Mouse (Mus musculus) embryonic facial prominence, embryonic 11.5 days (tissue): Measurements from ENCODE around the gene Hbb-bh1. TPM values are rescaled to one million over a fixed set of nuclear protein-coding genes. Genes with fewer than 3 reads are reported as not detected.
"Not testable (repeated sequence)": the region's sequence is repeated elsewhere in the genome, so short reads cannot be mapped to it uniquely, and the experiment has no call there.

Source experiments
- ATAC-seq: fragments of 200-750 bp; cut with Nextera tagmentation; replicated peaks from 2 replicates; pipeline ENCODE4 v1.8.0; 2017; ENCODE audit warnings: low read depth; ENCODE audit not compliant: insufficient number of reproducible peaks, low FRiP score, low TSS enrichment
- DNase-seq: peaks from one replicate; pipeline ENCODE4 v3.0.0-alpha.2; 2015; ENCODE audit warnings: low spot score
- H3K27ac ChIP-seq: fragments of 300-500 bp; sonication (generic); replicated peaks from 2 replicates; pipeline ENCODE4 v1.5.1; 2014; ENCODE audit warnings: mild to moderate bottlenecking, low read depth, low read length, control low read depth
- H3K27me3 ChIP-seq: fragments of 300-500 bp; sonication (generic); 2 replicates; pipeline ENCODE4 v1.6.1; 2014; ENCODE audit warnings: mild to moderate bottlenecking, low read length, moderate library complexity, mixed read lengths; ENCODE audit not compliant: control insufficient read depth, insufficient read depth
- H3K36me3 ChIP-seq: fragments of 300-500 bp; sonication (generic); replicated peaks from 2 replicates; pipeline ENCODE4 v1.6.1; 2014; ENCODE audit warnings: low read depth, mild to moderate bottlenecking, low read length, moderate library complexity, mixed read lengths; ENCODE audit not compliant: control insufficient read depth, insufficient read depth
- H3K4me1 ChIP-seq: fragments of 300-500 bp; sonication (generic); 2 replicates; pipeline ENCODE4 v1.6.1; 2014; ENCODE audit warnings: low read length, mixed read lengths; ENCODE audit not compliant: control insufficient read depth, insufficient read depth
- H3K4me2 ChIP-seq: fragments of 300-500 bp; sonication (generic); 2 replicates; pipeline ENCODE4 v1.6.1; 2014; ENCODE audit warnings: low read depth, mild to moderate bottlenecking, control low read depth, low read length, moderate library complexity
- H3K4me3 ChIP-seq: fragments of 300-500 bp; sonication (generic); 2 replicates; pipeline ENCODE4 v1.5.1; 2014; ENCODE audit warnings: low read depth, low read length, control low read depth
- H3K9ac ChIP-seq: fragments of 300-500 bp; sonication (generic); replicated peaks from 2 replicates; pipeline ENCODE4 v1.6.1; 2014; ENCODE audit warnings: mild to moderate bottlenecking, control low read depth, low read length
- H3K9me3 ChIP-seq: fragments of 300-500 bp; sonication (generic); replicated peaks from 2 replicates; pipeline ENCODE4 v1.6.1; 2016; ENCODE audit warnings: mild to moderate bottlenecking, low read length, inconsistent platforms, mixed read lengths; ENCODE audit not compliant: control insufficient read depth
- WGBS: fragments of 180-500 bp; shearing (Covaris S2); extraction: QIAGEN DNeasy Blood & Tissue Kit; methylation state at CpG from one replicate; pipeline ENCODE4 v1.1.7; 2014; 5-methylcytosine and 5-hydroxymethylcytosine counted together
- polyA plus RNA-seq: library from polyadenylated mRNA; unstranded; fragments of >200 nt; fragmentation: Nextera tagmentation; extraction: Ambion mirVana; gene quantifications from 2 replicates; pipeline ENCODE4 v1.2.1, GENCODE M21; 2014

The Hbb-bh1 gene
- polyA plus RNA-seq, 1 experiment from 2014 or later: 2,335 TPM

GRCm38 (mm10) chr7:103860855-103861254, 17.9 kb upstream of the Hbb-bh1 start:
- peak; percentile 35 for DNase-seq
- H3K9me3 ChIP-seq: no peaks in the 10 kb centered on the region
- H3K9ac ChIP-seq: no peak overlapping the region
- WGBS: 52% methylated on average over 1 of the region's 1 CpGs
- no peaks in the 10 kb centered on the region for H3K36me3 ChIP-seq
- no peak overlapping the region for H3K4me3 ChIP-seq
- no peaks in the 10 kb centered on the region for H3K4me1 ChIP-seq
- ATAC-seq: no peak
- no peaks in the 10 kb centered on the region for H3K27me3 ChIP-seq
- no peak overlapping the region for H3K27ac ChIP-seq
- no peak overlapping the region for H3K4me2 ChIP-seq

DNA sequence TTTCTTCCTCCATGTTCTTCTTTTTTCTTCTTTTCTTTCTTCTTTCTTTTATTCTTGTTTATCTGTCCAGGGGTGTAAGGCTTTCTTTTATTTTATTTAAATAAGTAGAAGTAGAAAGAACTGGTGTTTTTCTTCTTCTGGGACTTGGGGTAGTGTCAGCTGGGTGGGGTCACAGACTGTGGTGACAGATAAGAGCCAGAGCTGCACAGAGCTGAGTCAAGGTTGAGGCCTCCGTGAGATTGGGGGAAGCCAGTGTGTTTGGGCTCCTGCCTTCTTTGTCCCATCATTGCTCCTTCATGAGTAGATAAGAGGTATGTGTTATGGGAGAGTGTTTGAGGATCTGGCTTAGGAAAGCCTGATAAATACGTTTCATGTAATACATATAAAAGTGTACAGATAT, 16.1 kb upstream of the Hbb-bh1 start:
- Histone ChIP-seq H3K4me1 (no peaks in the 10 kb centered on the region), H3K27me3 (no peaks in the 10 kb centered on the region), H3K27ac (no peak overlapping the region), H3K4me3 (no peak overlapping the region), H3K9ac (no peak overlapping the region), H3K36me3 (no peaks in the 10 kb centered on the region), H3K9me3 (no peaks in the 10 kb centered on the region), H3K4me2 (no peak overlapping the region)
- no peak for ATAC-seq
- WGBS: 77% methylated on average over 2 of the region's 2 CpGs
- DNase-seq: no peak

- 72% methylated on average over 1 of the region's 1 CpGs for WGBS
- ATAC-seq (no peak), DNase-seq (no peak)
- H3K27me3 ChIP-seq: no peaks in the 10 kb centered on the region
- no peak overlapping the region for H3K4me2 ChIP-seq
- H3K9me3 ChIP-seq: no peaks in the 10 kb centered on the region
- H3K9ac ChIP-seq: no peak overlapping the region
- no peaks in the 10 kb centered on the region for H3K36me3 ChIP-seq
- H3K4me3 ChIP-seq: no peak overlapping the region
- H3K27ac ChIP-seq: no peak overlapping the region
- no peaks in the 10 kb centered on the region for H3K4me1 ChIP-seq
Measured at GRCm38 (mm10) chr7:103854669-103855068, 11.7 kb upstream of the Hbb-bh1 start.

GRCm38 (mm10) chr7:103853090-103853489, 10.1 kb upstream of the Hbb-bh1 start, which contains the start of gene Hbb-y:
Gene Hbb-y, minus strand, starts transcription at chr7:103853216.
- no peaks in the 10 kb centered on the region for H3K27me3 ChIP-seq
- no peak for ATAC-seq
- H3K9me3 ChIP-seq: no peaks in the 10 kb centered on the region
- H3K4me2 ChIP-seq: no peak within 1 kb of the TSS
- WGBS: 83% methylated on average over 2 of the region's 2 CpGs
- no peak for DNase-seq
- H3K36me3 ChIP-seq: no peaks in the 10 kb centered on the region
- H3K27ac ChIP-seq: no peak within 1 kb of the TSS
- H3K4me1 ChIP-seq: no peaks in the 10 kb centered on the region
- no peak within 1 kb of the TSS for H3K4me3 ChIP-seq
- H3K9ac ChIP-seq: no peak within 1 kb of the TSS

DNA sequence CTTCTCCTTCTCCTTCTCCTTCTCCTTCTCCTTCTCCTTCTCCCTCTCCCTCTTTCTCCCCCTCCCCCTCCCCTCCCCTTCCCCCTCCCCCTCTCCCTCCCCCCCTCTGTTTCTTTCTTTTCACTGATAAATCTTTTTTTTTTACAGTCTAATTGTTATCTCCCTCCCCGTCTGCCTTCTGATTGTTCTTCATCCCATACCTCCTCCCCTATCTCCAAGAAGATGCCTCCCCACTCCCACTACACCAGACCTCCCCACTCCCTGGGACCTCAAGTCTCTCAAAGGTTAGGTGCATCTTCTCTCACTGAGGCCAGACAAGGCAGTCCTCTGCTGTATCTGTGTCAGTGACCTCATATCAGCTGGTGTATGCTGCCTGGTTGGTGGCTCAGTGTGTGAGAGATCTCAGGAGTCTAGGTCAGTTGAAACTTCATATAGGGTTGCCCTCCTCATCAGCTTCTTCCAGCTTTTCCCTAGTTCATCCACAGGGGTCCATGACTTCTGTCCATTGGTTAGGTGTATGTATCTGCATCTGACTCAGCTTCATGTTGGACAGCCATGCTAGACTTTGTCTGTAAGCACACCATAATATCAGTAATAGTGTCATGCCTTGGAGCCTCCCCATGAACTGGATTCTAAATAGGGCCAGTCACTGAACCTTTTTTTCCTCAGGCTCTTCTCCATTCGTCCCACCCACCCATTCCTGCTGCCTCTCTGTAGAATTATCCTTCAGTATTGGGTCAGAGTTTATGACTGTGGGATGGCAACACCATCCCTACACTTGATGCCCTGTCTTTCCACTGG, 1.8 kb upstream of the Hbb-bh1 start:
- no peak for DNase-seq
- H3K4me1 ChIP-seq: no peaks in the 10 kb centered on the region
- no peaks in the 10 kb centered on the region for H3K27me3 ChIP-seq
- H3K9ac ChIP-seq: no peak overlapping the region
- no peaks in the 10 kb centered on the region for H3K36me3 ChIP-seq
- H3K4me2 ChIP-seq: no peak overlapping the region
- ATAC-seq: no peak
- no peaks in the 10 kb centered on the region for H3K9me3 ChIP-seq
- no peak overlapping the region for H3K4me3 ChIP-seq
- 46% methylated on average over 2 of the region's 2 CpGs for WGBS
- H3K27ac ChIP-seq: no peak overlapping the region

DNA sequence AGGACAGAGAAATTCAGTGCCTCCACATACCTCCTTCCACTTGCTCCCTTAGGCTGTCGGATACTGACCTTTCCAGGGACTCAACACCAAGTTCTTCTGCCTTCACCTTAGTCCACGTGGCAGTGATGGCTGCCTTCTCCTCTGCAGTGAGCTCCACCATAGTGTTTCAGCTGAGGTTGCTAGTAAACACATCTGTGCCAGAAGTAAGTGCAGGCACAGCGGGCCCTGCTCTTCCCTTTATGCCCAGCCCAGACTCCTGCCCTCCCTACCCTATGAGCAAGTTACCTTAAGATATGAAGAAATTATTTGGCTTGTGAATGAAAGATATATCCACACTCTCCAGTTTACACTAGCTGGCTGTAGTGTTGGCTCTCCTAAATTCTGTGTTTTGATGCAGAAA, 2.7 kb downstream of the Hbb-bh1 start, which contains the start of gene Hbb-bh2:
Hbb-bh2 (minus strand) TSS at position 253 of the 400 bp plus-strand sequence.
- no peaks in the 10 kb centered on the region for H3K9me3 ChIP-seq
- 77% methylated on average over 3 of the region's 3 CpGs for WGBS

GRCm38 (mm10) chr7:103827808-103828207, 15.2 kb downstream of the Hbb-bh1 start, which contains the start of gene Hbb-bs:
Gene Hbb-bs, minus strand, starts transcription at chr7:103828096.
- no peak within 1 kb of the TSS for H3K4me3 ChIP-seq
- no peak within 1 kb of the TSS for H3K4me2 ChIP-seq
- H3K9ac ChIP-seq: no peak within 1 kb of the TSS
- no peaks in the 10 kb centered on the region for H3K36me3 ChIP-seq
- no peaks in the 10 kb centered on the region for H3K4me1 ChIP-seq
- H3K27ac ChIP-seq: no peak within 1 kb of the TSS
- WGBS: 90% methylated on average over 4 of the region's 4 CpGs
- ATAC-seq (no peak), DNase-seq (no peak)
- H3K9me3 ChIP-seq: no peaks in the 10 kb centered on the region
- no peaks in the 10 kb centered on the region for H3K27me3 ChIP-seq

More for the DNA sequence above, 2.7 kb downstream of the Hbb-bh1 start, which contains the start of gene Hbb-bh2:
- DNase-seq (no peak), ATAC-seq (no peak)
- Histone ChIP-seq H3K36me3 (no peaks in the 10 kb centered on the region), H3K4me3 (no peak within 1 kb of the TSS), H3K27me3 (no peaks in the 10 kb centered on the region), H3K4me1 (no peaks in the 10 kb centered on the region), H3K4me2 (no peak within 1 kb of the TSS), H3K9ac (no peak within 1 kb of the TSS), H3K27ac (no peak within 1 kb of the TSS)

DNA sequence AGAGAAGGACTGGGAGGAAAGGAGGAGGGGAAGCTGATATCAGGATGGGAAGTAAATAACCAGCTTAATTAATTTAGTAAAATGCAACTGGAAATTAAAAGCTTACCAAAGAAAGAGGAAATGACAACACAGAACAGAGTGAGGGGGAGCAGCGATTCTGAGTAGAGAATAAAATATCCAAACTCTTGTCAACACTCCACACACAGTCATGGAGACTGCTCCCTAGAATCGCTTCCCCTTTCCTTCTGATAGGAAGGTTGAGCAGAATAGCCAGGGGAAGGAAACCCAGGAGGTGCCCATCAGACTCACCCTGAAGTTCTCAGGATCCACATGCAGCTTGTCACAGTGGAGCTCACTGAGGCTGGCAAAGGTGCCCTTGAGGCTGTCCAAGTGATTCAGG, 15.8 kb downstream of the Hbb-bh1 start:
- not testable (repeated sequence) for H3K27me3 ChIP-seq, H3K9ac ChIP-seq, ATAC-seq, H3K4me3 ChIP-seq, H3K4me2 ChIP-seq, H3K36me3 ChIP-seq, DNase-seq, H3K4me1 ChIP-seq, H3K9me3 ChIP-seq, H3K27ac ChIP-seq
- no CpG with 5 or more reads among the region's 2 CpGs for WGBS
